Mouse (Mus musculus): ENCODE data around the gene Acot7.

DNA sequence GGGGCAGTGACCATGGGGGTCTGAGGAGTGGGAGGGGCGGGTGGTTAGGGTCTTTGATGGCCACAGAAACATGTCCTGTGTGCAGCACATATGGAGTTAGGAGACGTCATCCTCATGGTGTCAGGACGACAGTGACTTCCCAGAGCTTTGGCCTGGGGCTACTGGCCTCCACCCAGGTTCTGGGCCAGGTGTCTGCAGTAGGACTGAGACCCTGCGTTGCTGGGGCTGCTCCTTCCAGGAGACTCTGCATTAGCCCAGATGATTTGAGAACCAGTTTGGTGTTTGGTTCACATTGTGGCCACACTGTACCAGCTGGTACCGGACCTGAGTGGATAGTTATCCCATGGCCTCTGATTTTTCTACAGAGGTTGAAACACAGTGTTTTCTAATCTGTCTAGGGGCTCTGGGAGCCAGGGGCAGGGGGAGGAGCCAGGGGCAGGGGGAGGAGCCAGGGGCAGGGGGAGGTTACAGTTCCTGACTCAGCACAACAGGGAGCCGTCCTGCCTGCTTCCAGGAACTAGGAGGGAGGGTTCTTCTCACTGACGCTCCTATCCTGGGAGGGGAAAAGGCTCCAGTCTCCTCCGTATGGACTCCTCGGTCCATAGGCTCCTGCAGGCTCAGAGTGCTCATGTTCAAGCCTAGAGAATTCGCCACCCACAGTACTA is 85.7 kb downstream of the Acot7 start:
- TF ChIP-seq EP300 (IDR thresholded peaks at IDR 0.05) (no peak), CTCF (IDR thresholded peaks at IDR 0.05) (no peak)
